Mouse (Mus musculus) E14TG2a.4 (cell line): Measurements from ENCODE around the gene Syngr3.

ENCODE experiments used
- CTCF ChIP-seq: conservative IDR thresholded peaks from 2 replicates; pipeline ENCODE4 v1.5.1; 2014; ENCODE audit warnings: low read length
- NANOG ChIP-seq: IDR thresholded peaks from 2 replicates; pipeline ENCODE4 v1.6.1; 2014; ENCODE audit warnings: borderline replicate concordance, low read length, mixed read lengths
- POU5F1 ChIP-seq: IDR thresholded peaks from 2 replicates; pipeline ENCODE4 v1.6.1; 2014; ENCODE audit warnings: low read length, borderline replicate concordance

DNA sequence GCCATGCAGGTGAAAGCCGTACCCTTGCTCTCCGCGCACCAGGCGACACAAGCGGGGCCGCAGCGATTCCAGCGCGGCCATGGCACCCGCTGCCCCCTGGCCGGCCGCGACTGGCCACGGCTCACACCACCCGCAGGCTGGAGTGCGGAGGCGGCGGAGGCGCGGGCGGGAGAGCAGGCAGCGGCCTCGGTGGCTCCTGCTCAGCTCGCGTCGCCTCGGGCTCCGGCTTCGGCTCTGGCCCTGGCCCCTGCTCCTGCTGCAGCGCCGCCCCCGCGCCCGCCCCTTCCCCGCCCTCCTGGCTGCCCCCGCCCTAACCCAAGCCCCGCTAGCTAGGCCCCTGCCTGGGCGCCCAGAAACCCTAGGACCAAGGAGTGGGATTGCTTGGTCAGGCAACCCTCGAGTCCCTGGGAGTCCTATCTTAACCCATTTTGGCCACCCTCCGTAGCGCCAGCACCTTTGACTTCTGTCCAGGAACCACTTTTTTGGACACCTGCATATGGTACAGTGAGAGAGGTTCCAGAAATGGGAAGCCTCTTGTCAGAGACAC is 39.6 kb downstream of the Syngr3 start, which contains the start of gene Slc9a3r2:
- TF ChIP-seq CTCF (no peak), NANOG (no peak), POU5F1 (no peak)
